Mouse (Mus musculus) 416B (cell line): Measurements from ENCODE around the gene Acod1.

Experiments
- DNase-seq: peaks from one replicate; pipeline ENCODE4 v3.0.0; 2011; ENCODE audit warnings: low read depth

Acod1 gene

DNA sequence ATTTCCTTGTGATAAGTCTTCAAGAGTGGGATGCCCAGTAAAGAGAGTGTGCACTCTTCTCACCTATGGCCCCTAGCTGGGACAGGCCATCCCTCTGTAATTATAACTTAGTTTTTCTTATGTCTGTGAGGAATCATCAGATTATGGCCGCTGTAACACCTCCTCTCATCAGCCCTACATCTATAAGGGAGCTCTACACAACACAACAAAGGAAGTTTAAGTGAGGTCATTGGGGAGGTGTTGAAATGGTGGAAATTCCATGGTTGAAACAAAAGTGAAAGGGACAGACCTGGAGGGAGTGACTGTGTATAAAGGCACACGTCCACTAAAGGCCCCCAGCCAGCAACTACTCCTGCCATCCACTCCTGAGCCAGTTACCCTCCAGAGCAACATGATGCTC lies at the start of gene Acod1:
Gene Acod1 (plus strand): TSS at position 301 of the 400 bp plus-strand sequence.
- DNase-seq = no peak

DNA sequence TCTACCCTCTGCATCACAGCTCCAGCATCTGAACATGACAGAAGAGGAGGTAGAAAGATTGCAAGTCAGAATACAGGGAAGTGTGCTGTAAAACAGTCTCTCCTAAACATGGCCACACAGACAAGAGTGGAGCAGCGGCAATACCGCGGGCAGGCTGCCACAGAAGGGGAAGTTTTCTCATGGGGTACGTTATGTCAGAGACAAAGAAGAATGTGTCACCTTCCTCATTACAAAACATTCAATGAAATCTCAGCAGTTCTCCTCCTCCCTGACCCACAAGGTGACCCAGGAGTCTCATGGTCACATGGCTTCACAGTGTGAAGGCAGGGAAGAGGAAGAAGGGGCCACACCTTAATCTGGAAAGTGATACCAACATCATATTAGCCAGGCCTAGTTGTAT lies 39.0 kb upstream of the Acod1 start:
- peak; percentile 73 for DNase-seq

DNA sequence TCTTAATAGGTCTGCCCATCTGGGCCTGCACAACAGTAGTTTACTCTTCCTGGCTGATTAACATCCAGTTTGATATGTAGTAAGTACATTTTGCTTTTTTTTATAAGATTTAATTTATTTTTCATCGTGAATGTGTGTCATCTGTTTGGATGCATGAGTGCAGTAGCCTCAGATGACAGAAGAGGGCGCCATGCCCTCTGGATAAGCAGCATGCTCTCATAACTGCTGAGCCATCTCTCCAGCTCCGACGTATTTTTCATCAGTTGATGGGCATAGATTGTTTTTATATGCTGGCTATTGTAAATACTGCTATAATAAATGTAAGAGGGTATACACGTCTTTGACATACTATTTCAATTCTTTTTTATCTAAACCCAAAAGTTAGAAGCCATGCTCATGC lies 35.0 kb upstream of the Acod1 start:
- DNase-seq = peak; percentile 81

GRCm38 (mm10) chr14:103012563-103013150 lies 34.1 kb upstream of the Acod1 start:
- DNase-seq = peak; percentile 91

DNA sequence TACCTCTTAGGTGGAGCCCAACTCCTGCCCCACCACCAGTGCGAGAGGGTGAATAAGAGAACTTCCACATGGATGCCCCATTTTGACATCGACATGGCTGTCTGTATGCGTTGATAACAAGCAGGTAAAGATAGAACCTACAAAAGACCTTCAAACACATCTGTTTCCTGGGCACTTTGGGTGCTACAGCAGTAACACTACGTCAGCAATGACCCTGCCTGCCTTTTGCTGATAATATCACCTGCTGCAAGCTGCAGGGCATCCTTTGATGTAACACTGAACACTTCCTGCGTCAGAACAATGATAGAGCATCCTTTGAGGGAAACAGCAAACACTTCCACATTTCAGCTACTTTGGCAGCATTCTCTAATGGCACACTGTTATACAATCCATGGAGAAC lies 29.8 kb upstream of the Acod1 start:
- DNase-seq = peak; percentile 16

DNA sequence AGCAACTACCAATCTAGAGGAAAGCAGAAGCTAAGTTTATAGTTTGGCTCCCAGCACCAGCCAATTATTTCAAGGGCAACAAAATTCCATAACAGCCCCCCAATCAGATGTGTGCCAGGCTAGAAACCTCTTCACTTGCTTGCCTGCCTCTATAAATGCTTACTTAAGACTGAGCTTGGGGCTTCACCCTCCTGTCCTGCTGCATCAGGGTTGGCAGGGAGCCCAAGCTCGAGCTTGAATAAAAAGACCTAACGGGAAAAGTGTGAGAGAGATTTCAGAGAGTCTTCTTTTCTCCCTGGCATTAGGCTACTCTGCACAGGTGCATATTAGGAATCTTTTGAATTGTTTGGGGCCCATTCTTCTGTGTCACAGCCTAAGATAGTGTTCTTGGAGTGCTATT lies 26.7 kb upstream of the Acod1 start:
- DNase-seq = no peak

GRCm38 (mm10) chr14:103029203-103029602 lies 17.6 kb upstream of the Acod1 start:
- peak; percentile 48 for DNase-seq

- DNase-seq = peak; percentile 90
These were observed 13.4 kb upstream of the Acod1 start for GRCm38 (mm10) chr14:103033271-103033823.

GRCm38 (mm10) chr14:103034076-103034475 lies 12.7 kb upstream of the Acod1 start:
- no peak for DNase-seq

GRCm38 (mm10) chr14:103037016-103037415 lies 9.8 kb upstream of the Acod1 start:
- DNase-seq = peak; percentile 47

- peak; percentile 85 for DNase-seq
These were observed 1.7 kb downstream of the Acod1 start for GRCm38 (mm10) chr14:103048292-103049086.

- peak; percentile 91 for DNase-seq
These were observed 4.5 kb downstream of the Acod1 start for GRCm38 (mm10) chr14:103051159-103051769.

GRCm38 (mm10) chr14:103054731-103055130 lies 8.0 kb downstream of the Acod1 start:
- no peak for DNase-seq

- no peak for DNase-seq
These were observed 9.8 kb downstream of the Acod1 start for GRCm38 (mm10) chr14:103056601-103057000.

DNA sequence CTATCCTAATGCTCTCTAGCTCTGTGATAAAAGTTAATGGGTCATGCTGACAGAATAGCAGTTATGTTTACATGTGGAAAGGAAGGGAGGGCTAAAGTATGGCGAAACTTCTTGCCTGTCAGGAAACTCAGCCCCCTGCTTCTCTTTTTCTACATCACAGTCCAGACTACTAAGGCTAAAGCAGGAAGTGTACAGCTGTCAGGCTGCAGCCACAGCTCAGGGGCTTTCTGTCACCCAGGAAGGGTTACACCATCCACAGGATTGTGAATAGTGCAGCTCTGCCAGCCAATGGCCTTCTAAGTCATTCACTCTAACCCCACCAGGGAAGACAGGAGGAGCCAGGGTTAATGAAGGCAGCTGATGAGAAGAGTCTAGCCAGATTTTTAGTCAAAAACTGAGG lies 12.2 kb downstream of the Acod1 start:
- DNase-seq = peak; percentile 91

DNA sequence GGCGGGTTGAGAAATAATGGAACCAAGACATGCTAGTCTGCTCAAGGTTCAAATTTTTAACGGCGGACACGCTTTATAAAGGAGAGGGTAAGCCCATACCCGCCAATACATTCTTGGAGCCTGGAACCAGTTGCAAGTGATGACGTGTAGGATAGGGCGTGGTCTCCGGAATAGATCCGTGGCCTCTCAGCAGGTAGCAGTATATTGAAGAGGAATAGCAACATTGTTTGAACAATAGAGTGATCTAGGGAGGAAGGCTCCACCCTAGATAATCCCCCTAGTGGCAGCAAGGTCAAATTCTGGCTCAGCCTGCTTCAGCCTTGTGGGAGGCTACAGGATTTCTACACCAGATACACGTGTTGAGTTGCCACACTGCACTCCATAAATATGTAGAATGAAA lies 12.7 kb downstream of the Acod1 start:
- DNase-seq = peak; percentile 35

GRCm38 (mm10) chr14:103065294-103066167 lies 18.8 kb downstream of the Acod1 start:
- DNase-seq = peak; percentile 78

DNA sequence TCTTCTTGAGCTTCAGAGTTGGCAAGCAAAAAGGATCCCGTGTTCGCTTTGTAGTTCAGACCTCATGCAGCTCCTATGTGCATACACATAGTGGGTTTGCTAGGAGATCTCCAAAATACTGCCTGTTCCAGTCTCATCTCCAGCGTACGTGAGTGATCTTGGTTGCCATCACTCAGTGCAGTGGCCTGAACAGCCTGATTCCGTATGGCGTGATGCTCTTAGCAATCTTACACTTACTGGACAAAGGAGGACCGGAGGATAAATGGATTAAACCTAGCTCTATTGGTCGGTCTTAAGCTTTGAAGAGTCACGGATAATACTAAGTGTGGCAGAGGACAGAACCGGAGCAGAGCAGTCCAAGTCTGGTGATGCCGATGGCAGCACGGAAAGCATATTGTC lies 22.7 kb downstream of the Acod1 start:
- no peak for DNase-seq

DNA sequence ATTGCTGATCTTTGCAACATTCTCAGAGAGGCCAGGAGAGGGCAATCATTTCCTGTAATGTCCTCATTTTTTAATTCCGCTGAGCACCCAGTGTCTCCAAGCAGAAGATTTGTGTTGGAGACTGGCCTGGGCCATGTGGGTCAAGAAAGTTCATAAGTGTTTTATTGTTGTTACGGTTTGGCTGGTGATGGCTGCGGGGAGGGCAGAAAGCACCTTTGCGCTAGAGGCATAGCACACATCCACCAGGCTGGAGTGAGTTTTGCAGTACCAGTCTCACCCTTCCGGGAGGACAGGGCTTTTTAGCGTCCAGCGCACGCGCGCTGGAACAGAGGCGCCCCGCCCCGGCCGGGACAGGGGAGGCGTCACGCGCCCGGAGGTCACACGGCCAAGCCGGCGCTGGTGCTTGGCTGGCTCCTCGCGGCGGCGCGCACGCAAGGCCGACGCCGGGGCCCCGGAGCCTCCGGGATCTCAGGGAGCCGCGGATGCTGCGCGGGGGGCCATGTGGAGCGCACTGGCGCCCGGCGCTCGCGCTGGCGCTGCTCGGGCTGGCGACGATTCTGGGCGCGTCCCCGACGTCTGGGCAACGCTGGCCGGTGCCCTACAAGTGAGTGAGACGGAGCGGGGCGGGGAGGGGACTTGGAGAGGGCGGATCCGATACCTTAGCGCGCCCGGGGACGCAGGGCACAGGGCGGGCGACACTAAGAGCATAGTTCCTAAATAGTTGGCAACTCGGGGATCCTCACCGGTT lies 23.3 kb downstream of the Acod1 start, which contains the start of gene Cln5:
Gene Cln5 (plus strand): TSS at position 353 of the 748 bp plus-strand sequence.
- peak; percentile 93 for DNase-seq

- peak; percentile 50 for DNase-seq
These were observed 24.0 kb downstream of the Acod1 start for GRCm38 (mm10) chr14:103070790-103071189.

- no peak for DNase-seq
These were observed 24.7 kb downstream of the Acod1 start for GRCm38 (mm10) chr14:103071471-103071870.
